Mouse (Mus musculus) cerebellum, adult (tissue): ENCODE results near the gene Trim66.
A peak's percentile ranks its signal among the peaks of the same experiment; 100 is the strongest.

Source experiments
- ATAC-seq: cut with Nextera tagmentation; 2 replicates; pipeline ENCODE4 v1.9.2; 2017; ENCODE audit warnings: mild to moderate bottlenecking, moderate library complexity, mixed read lengths; ENCODE audit not compliant: insufficient number of reproducible peaks, low FRiP score, low TSS enrichment

The Trim66 gene

GRCm38 (mm10) chr7:109523304-109523703, 15.4 kb upstream of the Trim66 start:
- no peak for ATAC-seq

GRCm38 (mm10) chr7:109522084-109522483, 14.2 kb upstream of the Trim66 start:
- no peak for ATAC-seq

- no peak for ATAC-seq
These were observed 12.0 kb upstream of the Trim66 start for GRCm38 (mm10) chr7:109519936-109520335.

GRCm38 (mm10) chr7:109518838-109519696, 11.1 kb upstream of the Trim66 start, which contains the start of gene Rpl27a:
Rpl27a (plus strand) TSS chr7:109519147.
- peak; percentile 94 for ATAC-seq

GRCm38 (mm10) chr7:109518036-109518681, 10.2 kb upstream of the Trim66 start:
- ATAC-seq, result no peak

- ATAC-seq, result no peak
These were observed 8.6 kb upstream of the Trim66 start for GRCm38 (mm10) chr7:109516500-109516899.

GRCm38 (mm10) chr7:109511838-109512237, 3.9 kb upstream of the Trim66 start:
- no peak for ATAC-seq

- ATAC-seq, result no peak
These were observed 2.9 kb upstream of the Trim66 start for GRCm38 (mm10) chr7:109510799-109511198.

- ATAC-seq, result no peak
These were observed 362 bp downstream of the Trim66 start for GRCm38 (mm10) chr7:109507572-109507971.

GRCm38 (mm10) chr7:109507119-109507518, 815 bp downstream of the Trim66 start:
- no peak for ATAC-seq

GRCm38 (mm10) chr7:109497507-109497906, 10.4 kb downstream of the Trim66 start:
- no peak for ATAC-seq

GRCm38 (mm10) chr7:109493319-109494316, 14.3 kb downstream of the Trim66 start:
- ATAC-seq, result peak; percentile 55

GRCm38 (mm10) chr7:109492616-109493318, 15.2 kb downstream of the Trim66 start:
- peak; percentile 43 for ATAC-seq

GRCm38 (mm10) chr7:109484221-109484620, 23.7 kb downstream of the Trim66 start:
- ATAC-seq, result no peak

GRCm38 (mm10) chr7:109480765-109481197, 27.2 kb downstream of the Trim66 start:
- no peak for ATAC-seq

GRCm38 (mm10) chr7:109477926-109478325, 30.0 kb downstream of the Trim66 start:
- ATAC-seq, result no peak

GRCm38 (mm10) chr7:109470700-109471099, 37.2 kb downstream of the Trim66 start:
- ATAC-seq, result no peak

- 0 out of 2 replicates have a peak, but pooled peaks have one; percentile 36 for ATAC-seq
These were observed 39.7 kb downstream of the Trim66 start for GRCm38 (mm10) chr7:109468262-109468701.

- ATAC-seq, result no peak
These were observed 40.3 kb downstream of the Trim66 start for GRCm38 (mm10) chr7:109467591-109467990.

- no peak for ATAC-seq
These were observed 47.2 kb downstream of the Trim66 start for GRCm38 (mm10) chr7:109460698-109461097.
